Mouse (Mus musculus) gastrocnemius, postnatal 4 days (tissue): Measurements from ENCODE around the gene Thap8. TPM values are rescaled to one million over a fixed set of nuclear protein-coding genes. Genes with fewer than 3 reads are reported as not detected.

Source experiments
- DNase-seq, 2 experiments: peaks; one replicate each; pipeline ENCODE4 v3.0.0; 2021 to 2022; ENCODE audit warnings: low spot score in 2 of 2, mixed read lengths in 2 of 2
- total RNA-seq, 2 experiments: library from RNA; stranded (reverse); gene quantifications; 2 replicates each; pipeline ENCODE4 v1.2.3; 2021

Thap8 gene
- total RNA-seq, 2 experiments from 2014 or later: 0.29 to 0.96 TPM

- DNase-seq: no peak
Observed at GRCm38 (mm10) chr7:30315559-30316529, 36.0 kb downstream of the Thap8 start.

GRCm38 (mm10) chr7:30318142-30318541 lies 38.2 kb downstream of the Thap8 start:
- DNase-seq: no peak

GRCm38 (mm10) chr7:30320946-30321345 lies 41.1 kb downstream of the Thap8 start:
- no peak for DNase-seq

DNA sequence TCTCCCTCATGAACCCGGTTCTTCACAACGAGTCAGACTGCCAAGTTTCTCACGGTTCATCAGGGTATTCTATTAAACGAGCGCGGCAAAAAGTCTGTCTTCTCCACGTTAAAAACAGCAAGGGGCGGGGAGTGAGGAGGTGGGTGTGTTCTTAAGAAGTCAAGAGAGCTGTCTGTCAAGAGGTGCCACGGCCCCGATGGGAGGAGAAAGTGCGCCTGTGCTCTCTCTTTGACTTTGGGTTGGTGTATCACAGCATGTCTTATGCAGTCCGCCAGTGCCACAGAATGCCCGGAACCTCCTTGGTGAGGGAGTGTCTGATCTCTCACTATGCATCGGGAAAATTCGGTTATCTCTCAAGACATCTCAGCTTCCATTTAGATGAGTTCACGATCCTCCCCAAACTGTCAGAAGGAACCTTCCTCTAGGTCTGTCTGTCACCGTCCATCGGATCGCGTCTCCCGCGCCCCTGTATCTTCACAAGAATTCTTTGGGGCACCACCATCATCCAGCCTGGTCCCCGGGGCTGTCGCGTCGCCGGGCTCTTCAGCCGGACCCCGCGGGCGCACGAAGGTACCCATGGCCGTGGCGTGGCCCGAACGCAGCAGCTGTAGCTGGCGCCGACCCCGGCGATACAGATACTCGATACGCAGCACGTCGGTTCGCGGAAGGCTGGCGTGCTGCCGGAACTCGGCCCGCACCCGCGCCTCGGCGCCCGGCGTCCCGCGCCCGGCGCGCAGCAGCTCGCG lies 41.8 kb downstream of the Thap8 start, which contains the start of gene E130208F15Rik:
E130208F15Rik (plus strand) TSS at position 202 of the 746 bp plus-strand sequence.
- peak in 1 of 2 experiments; percentile 54 for DNase-seq

GRCm38 (mm10) chr7:30322285-30322667 lies 42.4 kb downstream of the Thap8 start:
- peak; percentile 91 to 98 for DNase-seq

DNA sequence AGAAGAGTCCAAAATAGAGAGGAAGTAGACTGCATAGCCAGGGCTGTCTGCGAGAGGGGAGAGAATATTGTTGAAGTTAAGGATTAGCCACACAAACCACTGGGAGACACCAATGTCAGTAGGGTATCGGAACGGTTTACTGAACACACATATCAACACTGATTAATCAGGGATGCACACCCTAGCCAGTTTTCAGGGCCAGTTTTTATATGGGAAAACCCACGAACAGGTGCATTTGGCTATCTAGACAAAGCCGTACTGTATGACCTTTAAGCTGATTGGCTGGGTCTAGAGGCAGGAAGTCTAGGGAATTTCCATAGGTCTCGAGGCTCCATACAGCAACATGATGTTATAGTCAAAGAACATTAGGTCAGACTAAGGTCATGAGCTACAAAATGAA lies 43.0 kb downstream of the Thap8 start:
- no peak for DNase-seq

DNA sequence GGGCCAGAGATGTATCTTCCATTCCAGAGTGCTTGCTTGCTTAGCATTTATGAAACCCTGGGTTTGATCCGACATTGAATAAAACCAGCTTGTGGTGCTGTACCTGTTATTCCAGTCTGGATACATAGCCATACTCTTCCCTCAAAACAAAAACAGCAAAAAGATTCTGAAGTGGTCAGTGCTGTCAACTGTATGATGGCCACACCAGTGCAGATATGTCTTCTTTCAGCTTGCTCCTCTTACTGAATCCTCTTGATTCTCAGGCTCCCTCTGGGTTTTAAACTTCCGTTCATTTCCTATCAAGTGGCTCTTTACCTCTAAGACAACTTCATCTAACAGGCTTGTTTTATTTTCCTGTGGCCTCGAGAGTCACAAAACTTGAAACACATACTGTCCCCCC lies 43.9 kb downstream of the Thap8 start, which contains the start of gene Sdhaf1:
Sdhaf1 (minus strand) TSS at position 101 of the 400 bp plus-strand sequence.
- no peak for DNase-seq

DNA sequence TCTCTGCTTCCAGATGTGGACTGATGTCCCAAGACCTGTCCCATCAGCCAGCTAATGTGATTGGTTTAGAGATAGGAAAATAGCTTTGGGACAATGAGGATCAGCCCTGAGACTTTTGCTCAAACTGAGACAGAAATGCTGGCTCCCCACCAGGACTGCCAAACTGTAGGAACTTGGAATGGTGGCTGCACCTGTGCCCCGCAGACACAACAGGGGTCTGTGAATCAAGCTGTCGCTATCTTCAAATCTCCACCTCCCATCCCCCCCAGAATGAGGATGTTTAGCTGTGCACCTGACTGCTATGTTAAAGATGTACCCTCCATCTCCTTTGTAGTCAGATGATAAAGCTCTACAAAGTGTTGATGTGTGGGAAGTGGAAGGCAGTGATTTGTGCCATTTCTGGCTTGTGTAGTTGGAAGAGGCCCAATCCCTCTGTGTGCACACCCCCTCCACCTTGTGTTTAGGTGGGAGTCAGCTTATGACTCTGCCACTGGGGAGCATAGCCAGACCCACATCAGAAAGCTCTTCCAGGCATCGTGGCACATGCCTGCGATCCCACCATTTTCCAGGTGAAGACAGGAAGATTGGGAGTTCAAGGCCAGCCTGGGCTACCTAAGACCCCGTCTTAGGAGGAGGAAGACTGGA lies 44.5 kb downstream of the Thap8 start:
- no peak for DNase-seq

GRCm38 (mm10) chr7:30325364-30325763 lies 45.5 kb downstream of the Thap8 start:
- no peak for DNase-seq

DNA sequence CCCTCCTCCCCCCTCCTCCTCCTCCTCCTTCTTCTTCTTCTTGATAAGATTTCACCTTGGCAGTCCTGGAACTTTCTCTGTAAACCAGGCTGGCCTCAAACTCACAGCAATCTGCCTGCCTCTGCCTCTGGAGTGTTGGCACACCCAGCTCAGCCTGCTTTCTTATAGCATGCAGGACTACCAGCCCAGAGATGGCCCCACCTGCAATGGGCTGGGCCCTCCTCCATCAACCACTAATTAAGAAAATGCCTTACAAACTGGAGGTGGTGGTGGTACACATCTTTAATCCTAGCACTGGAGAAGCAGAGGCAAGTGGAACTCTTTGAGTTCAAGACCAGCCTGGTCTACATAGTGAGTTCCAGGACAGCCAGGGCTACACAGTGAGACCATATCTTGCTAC lies 46.5 kb downstream of the Thap8 start:
- no peak for DNase-seq

GRCm38 (mm10) chr7:30327140-30327539 lies 47.2 kb downstream of the Thap8 start:
- no peak for DNase-seq

DNA sequence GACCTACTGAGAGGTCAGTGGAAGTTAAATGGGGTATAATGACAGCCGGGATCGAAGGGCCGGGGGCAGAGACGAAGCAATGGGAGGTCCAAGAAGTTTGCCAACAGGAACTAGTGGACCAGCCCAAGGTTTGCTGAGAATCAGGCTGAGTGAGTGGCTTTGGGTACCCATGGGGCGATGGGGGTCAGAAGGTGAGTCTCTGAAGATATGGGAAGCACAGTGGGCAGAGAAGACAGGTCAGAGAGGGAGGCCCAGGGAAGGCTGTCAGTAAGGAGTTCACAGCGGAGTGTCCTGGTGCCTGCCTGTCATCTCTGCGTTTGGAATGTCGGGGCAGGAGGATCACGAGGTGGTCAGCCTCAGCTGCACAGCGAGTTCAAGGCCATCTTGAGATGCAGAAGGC lies 48.5 kb downstream of the Thap8 start:
- no peak for DNase-seq

- DNase-seq: peak in 1 of 2 experiments; percentile 72
Observed at GRCm38 (mm10) chr7:30331887-30332286, 52.0 kb downstream of the Thap8 start.

- DNase-seq: no peak
Observed at GRCm38 (mm10) chr7:30332622-30333259, 52.8 kb downstream of the Thap8 start.

DNA sequence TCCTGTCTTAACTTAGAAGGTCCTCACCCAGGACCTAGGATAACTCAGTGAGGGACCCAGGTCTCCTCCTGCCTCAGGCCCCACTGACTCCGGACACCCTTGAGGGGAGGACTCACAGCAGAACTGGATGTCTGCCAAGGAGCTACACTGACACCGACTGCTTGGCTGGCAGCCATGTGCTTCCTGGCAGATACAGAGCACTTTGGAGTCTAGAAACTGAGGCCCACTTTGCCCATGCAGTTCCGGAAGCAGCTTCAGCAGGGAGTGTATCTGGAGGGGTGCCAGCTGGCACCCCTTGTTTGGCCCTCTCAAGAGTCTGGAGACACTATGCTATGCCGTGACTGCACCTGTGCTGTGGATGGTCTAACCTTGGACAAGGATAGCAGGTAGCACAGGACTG lies 53.5 kb downstream of the Thap8 start:
- peak in 1 of 2 experiments; percentile 39 for DNase-seq

DNA sequence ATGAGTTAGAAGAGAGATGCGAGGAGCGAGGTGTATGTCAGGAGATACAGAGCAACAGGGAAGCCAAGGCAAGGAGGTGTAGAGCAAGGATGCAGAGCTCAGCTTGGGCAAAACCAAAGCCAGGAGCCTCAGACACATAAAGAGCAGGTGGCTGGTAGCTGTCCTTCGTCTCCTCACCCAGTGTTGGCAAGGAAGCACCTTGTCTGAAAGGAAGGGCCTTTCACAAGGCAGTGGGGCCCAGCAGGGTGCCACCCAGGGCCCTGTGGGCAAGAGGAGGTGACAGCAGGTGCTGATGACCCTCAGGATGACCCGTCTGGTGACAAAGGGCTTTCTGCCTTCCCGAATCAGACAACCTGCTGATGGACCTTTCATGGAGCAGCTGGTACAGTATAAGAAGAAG lies 54.7 kb downstream of the Thap8 start:
- no peak for DNase-seq

- no peak for DNase-seq
Observed at GRCm38 (mm10) chr7:30335688-30336087, 55.8 kb downstream of the Thap8 start.

- DNase-seq: peak; percentile 75 to 89
Observed at GRCm38 (mm10) chr7:30336384-30336783, 56.5 kb downstream of the Thap8 start.

- DNase-seq: no peak
Observed at GRCm38 (mm10) chr7:30339432-30340109, 59.7 kb downstream of the Thap8 start.
